Mouse (Mus musculus) midbrain, embryonic 13.5 days (tissue): ENCODE results near the gene Rev1. TPM values are rescaled to one million over a fixed set of nuclear protein-coding genes. Genes with fewer than 3 reads are reported as not detected.

Source experiments
- ATAC-seq: fragments of 200-750 bp; cut with Nextera tagmentation; 2 replicates; pipeline ENCODE4 v1.8.0; 2017; ENCODE audit warnings: mild to moderate bottlenecking, moderate TSS enrichment, moderate library complexity
- H3K27ac ChIP-seq: fragments of 300-500 bp; sonication (generic); 2 replicates; pipeline ENCODE4 v1.5.1; 2015; ENCODE audit warnings: inconsistent platforms, mild to moderate bottlenecking, moderate library complexity
- H3K27me3 ChIP-seq: fragments of 300-500 bp; sonication (generic); 2 replicates; pipeline ENCODE4 v1.6.1; 2015; ENCODE audit warnings: mild to moderate bottlenecking, inconsistent platforms
- H3K36me3 ChIP-seq: fragments of 300-500 bp; sonication (generic); 2 replicates; pipeline ENCODE4 v1.6.1; 2015; ENCODE audit warnings: mild to moderate bottlenecking, inconsistent platforms
- H3K4me1 ChIP-seq: fragments of 300-500 bp; sonication (generic); replicated peaks from 2 replicates; pipeline ENCODE4 v1.6.1; 2015; ENCODE audit warnings: inconsistent platforms
- H3K4me2 ChIP-seq: fragments of 300-500 bp; sonication (generic); replicated peaks from 2 replicates; pipeline ENCODE4 v1.6.1; 2015; ENCODE audit warnings: moderate library complexity, mild to moderate bottlenecking, inconsistent platforms
- H3K4me3 ChIP-seq: fragments of 300-500 bp; sonication (generic); replicated peaks from 2 replicates; pipeline ENCODE4 v1.5.1; 2015; ENCODE audit warnings: mild to moderate bottlenecking, inconsistent platforms
- H3K9ac ChIP-seq: fragments of 300-500 bp; sonication (generic); replicated peaks from 2 replicates; pipeline ENCODE4 v1.6.1; 2015; ENCODE audit warnings: mild to moderate bottlenecking, inconsistent platforms
- H3K9me3 ChIP-seq: fragments of 300-500 bp; sonication (generic); 2 replicates; pipeline ENCODE4 v1.6.1; 2016; ENCODE audit warnings: mild to moderate bottlenecking, inconsistent platforms
- WGBS: fragments of 180-500 bp; shearing (Covaris S2); methylation state at CpG from one replicate; pipeline ENCODE4 v1.1.7; 2015; 5-methylcytosine and 5-hydroxymethylcytosine counted together
- polyA plus RNA-seq: library from polyadenylated mRNA; unstranded; fragments of >200 nt; fragmentation: Nextera tagmentation; extraction: Ambion mirVana; gene quantifications from 2 replicates; pipeline ENCODE4 v1.2.1, GENCODE M21; 2015

Gene Rev1
- polyA plus RNA-seq, 1 experiment from 2014 or later: 37.5 TPM

- Histone ChIP-seq H3K9me3 (no peaks in the 10 kb centered on the region), H3K4me2 (no peak overlapping the region), H3K9ac (no peak overlapping the region), H3K36me3 (no peaks in the 10 kb centered on the region), H3K4me3 (no peak overlapping the region), H3K27me3 (no peaks in the 10 kb centered on the region), H3K4me1 (no peaks in the 10 kb centered on the region), H3K27ac (no peak overlapping the region)
- ATAC-seq: no peak
- 83% methylated on average over 3 of the region's 3 CpGs for WGBS
These were observed 122.9 kb downstream of the Rev1 start for GRCm38 (mm10) chr1:38006741-38007140.

- H3K27me3 ChIP-seq: no peaks in the 10 kb centered on the region
- no peaks in the 10 kb centered on the region for H3K9me3 ChIP-seq
- H3K27ac ChIP-seq: no peak overlapping the region
- ATAC-seq: no peak
- peaks cover 14% of the 10 kb centered on the region for H3K4me1 ChIP-seq
- no peak overlapping the region for H3K9ac ChIP-seq
- 91% methylated on average over 3 of the region's 3 CpGs for WGBS
- H3K36me3 ChIP-seq: no peaks in the 10 kb centered on the region
- H3K4me2 ChIP-seq: no peak overlapping the region
- H3K4me3 ChIP-seq: no peak overlapping the region
These were observed 126.6 kb downstream of the Rev1 start for GRCm38 (mm10) chr1:38003046-38003445.

Other genes with a start within 250 kb of the Rev1 start
- 16.7 and 17.2 TPM in 2 replicates for gene Mitd1, start 239.4 kb downstream of the Rev1 start, polyA plus RNA-seq
- 245 and 253 TPM in 2 replicates for gene Mrpl30, start 239.3 kb downstream of the Rev1 start, polyA plus RNA-seq
- not detected in 2 replicates for gene Lyg2, start 213.3 kb downstream of the Rev1 start, polyA plus RNA-seq
- not detected in 2 replicates for gene Lyg1, start 172.0 kb downstream of the Rev1 start, polyA plus RNA-seq
- 165 and 167 TPM in 2 replicates for gene Txndc9, start 131.9 kb downstream of the Rev1 start, polyA plus RNA-seq
- 26.5 and 27.0 TPM in 2 replicates for gene Eif5b, start 131.8 kb downstream of the Rev1 start, polyA plus RNA-seq